Mouse (Mus musculus) neutrophil, adult 65 days (primary cell): ENCODE data around the gene Olfr1157. TPM values are rescaled to one million over a fixed set of nuclear protein-coding genes. Genes with fewer than 3 reads are reported as not detected.

Experiments
- total RNA-seq: library from RNA; stranded (reverse); gene quantifications from 2 replicates; pipeline ENCODE4 v1.2.4, GENCODE M21; 2023

Gene Olfr1157
- not detected in 2 replicates for total RNA-seq

DNA sequence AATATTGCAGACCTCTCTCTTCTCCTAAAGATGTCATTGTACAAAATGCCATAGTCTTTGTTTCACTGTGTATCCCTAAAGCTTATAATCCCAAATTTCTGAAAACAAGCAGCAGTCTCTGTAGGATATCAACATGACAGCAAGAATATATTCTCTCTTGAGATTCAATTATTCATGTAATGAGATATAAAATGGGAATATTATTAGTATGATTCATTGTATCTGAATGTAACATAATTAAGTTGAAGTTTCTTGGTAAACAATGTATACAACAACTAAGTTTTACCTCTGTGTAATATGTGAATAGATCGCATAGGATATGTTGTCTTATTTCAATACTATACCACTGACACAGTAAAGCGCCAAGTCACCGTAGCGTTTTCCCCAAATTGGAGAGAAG, at the start of gene Olfr1157:
Olfr1157 (minus strand) TSS at position 101 of the 400 bp plus-strand sequence.

DNA sequence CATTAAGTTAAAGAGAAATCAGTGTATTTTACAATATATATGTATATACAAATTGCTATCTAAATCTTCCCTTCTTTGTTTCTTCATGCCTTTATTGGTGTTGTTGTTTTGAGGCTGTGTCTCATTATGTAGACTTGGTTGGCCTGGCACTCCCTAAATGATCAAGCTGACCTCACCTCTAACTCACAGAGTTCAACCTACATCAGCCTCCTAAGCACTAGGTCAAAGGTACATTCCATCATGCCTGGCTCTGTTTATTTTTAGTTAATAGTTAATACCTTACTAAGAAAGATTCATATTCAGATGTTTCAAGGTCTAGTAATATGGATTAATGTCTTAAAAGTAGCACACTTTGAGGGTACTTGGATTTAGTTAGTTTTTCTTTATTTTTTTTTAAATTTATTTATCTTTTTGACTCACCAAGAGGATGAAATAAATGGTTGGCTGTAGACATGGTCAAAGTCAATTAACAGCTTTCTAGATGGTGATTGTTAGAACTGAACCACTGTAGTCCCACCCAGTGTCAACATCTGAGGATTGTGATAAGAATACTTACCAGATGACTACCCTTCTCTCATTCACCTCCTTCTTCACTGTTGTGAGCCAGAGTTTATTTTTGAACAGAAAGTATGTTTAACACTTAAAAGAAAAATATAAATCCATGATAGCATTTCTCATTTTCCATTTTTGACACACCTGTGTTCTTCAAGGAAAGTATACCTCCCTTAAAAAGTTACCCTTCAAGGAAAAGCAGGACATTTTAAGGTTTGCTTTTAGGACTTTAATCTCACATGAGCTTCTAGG, 39.6 kb upstream of the Olfr1157 start, which contains the start of gene Olfr1160:
Olfr1160 (minus strand) TSS at position 754 of the 804 bp plus-strand sequence.

DNA sequence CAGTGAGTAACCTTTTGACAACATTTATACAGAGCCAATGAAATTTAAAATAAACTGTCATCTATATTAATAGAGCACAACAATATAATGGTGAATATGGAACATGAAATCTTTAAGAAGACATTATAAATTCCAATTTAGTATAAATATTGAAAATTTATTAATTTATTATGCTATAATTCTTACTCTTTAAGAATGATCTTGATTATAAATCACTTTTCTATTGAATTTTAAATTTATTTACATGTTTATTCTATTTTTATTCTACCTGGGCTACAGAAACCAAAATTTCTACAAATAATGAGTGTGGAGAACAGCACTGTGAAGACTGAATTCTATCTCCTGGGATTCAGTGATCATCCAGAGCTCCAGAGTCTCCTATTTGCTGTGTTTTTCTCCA, 21.7 kb upstream of the Olfr1157 start, which contains the start of gene Olfr1158:
Olfr1158 (plus strand) TSS at position 301 of the 400 bp plus-strand sequence.

DNA sequence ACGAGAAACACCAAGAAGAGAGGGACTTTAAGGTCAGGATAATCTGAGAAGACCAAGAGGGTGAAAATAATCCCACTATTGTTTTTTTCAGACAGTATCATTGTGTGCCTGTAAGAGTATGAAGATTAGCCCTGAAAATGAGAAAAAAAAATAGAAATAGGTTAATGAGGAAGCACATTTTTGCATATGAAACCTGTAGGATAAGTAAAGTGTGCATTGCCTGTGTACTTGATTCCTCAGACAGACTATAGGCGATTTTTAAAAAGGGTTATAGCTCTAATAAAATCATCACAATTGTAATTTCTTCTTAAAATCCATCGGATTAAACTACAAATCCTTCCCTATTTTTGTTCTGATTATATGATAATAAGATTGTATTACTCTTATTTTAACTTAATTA, 6.5 kb upstream of the Olfr1157 start, which contains the start of gene Olfr74:
Olfr74 (minus strand) TSS at position 101 of the 400 bp plus-strand sequence.

DNA sequence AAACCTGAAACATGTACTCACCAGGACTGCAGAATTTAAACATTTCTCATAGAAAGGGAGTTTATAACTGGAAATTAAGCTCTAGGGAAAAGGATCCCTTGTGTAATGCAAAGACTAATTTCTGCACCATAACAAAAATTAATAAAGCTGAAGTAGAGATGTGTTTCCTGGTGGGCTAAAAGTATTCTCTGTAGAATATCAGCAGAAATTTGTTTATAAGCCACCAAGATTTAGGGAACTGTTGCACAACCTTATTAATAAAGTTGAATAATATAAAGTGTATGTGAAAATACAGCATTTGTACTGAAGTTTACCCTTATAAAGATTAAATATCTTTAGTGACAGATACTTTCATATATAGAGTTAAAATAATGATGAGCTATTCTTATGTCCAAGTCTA, 15.1 kb downstream of the Olfr1157 start, which contains the start of gene Olfr1156:
Olfr1156 (minus strand) TSS at position 101 of the 400 bp plus-strand sequence.

DNA sequence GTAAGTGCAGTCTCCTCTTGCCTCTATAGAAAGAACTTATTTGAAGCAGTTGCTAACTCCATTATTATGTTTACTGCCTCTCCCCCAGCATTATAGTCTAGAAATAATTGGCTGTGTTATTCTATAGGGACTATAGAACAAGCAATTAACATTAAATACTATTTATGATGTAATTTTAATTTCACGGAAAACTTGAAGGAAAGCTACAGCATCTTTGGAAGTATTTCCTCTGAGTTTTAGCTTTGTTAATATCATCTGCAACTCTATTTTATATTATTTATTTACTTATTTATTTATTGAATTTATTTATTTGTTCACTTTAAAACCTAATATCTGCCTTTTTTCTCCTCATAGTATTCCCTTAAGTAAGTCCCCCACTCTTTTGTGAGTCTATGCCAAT, 23.1 kb downstream of the Olfr1157 start, which contains the start of gene Olfr1155:
Olfr1155 (minus strand) TSS at position 101 of the 400 bp plus-strand sequence.

Other genes starting within 250 kb of the Olfr1157 start
- not detected in 2 replicates for gene Olfr1138, start 228.3 kb downstream of the Olfr1157 start, total RNA-seq
- not detected in 2 replicates for gene Olfr1140, start 224.5 kb downstream of the Olfr1157 start, total RNA-seq
- not detected in 2 replicates for gene Olfr1141, start 214.3 kb downstream of the Olfr1157 start, total RNA-seq
- not detected in 2 replicates for gene Olfr152, start 188.8 kb downstream of the Olfr1157 start, total RNA-seq
- not detected in 2 replicates for gene Olfr1143, start 167.7 kb downstream of the Olfr1157 start, total RNA-seq
- not detected in 2 replicates for gene Olfr1145, start 158.5 kb downstream of the Olfr1157 start, total RNA-seq
- gene Olfr1148, start 137.8 kb downstream of the Olfr1157 start, total RNA-seq, result not detected in 2 replicates
- gene Olfr1150-ps1, start 124.3 kb downstream of the Olfr1157 start, total RNA-seq, result not detected in 2 replicates
- not detected in 2 replicates for gene Olfr1151, start 112.4 kb downstream of the Olfr1157 start, total RNA-seq
- not detected in 2 replicates for gene Olfr1152, start 101.8 kb downstream of the Olfr1157 start, total RNA-seq
- not detected in 2 replicates for gene Olfr1153, start 73.3 kb downstream of the Olfr1157 start, total RNA-seq
- not detected in 2 replicates for gene Olfr1154, start 63.1 kb downstream of the Olfr1157 start, total RNA-seq
- not detected in 2 replicates for gene Olfr1155, start 23.2 kb downstream of the Olfr1157 start, total RNA-seq
- gene Olfr1156, start 15.2 kb downstream of the Olfr1157 start, total RNA-seq, result not detected in 2 replicates
- not detected in 2 replicates for gene Olfr74, start 6.4 kb upstream of the Olfr1157 start, total RNA-seq
- not detected in 2 replicates for gene Olfr1158, start 21.8 kb upstream of the Olfr1157 start, total RNA-seq
- not detected in 2 replicates for gene Olfr1160, start 40.0 kb upstream of the Olfr1157 start, total RNA-seq
- gene Olfr1161, start 54.5 kb upstream of the Olfr1157 start, total RNA-seq, result not detected in 2 replicates
- not detected in 2 replicates for gene Olfr73, start 69.4 kb upstream of the Olfr1157 start, total RNA-seq
- not detected in 2 replicates for gene Olfr1162, start 82.8 kb upstream of the Olfr1157 start, total RNA-seq
- gene Olfr1163, start 103.5 kb upstream of the Olfr1157 start, total RNA-seq, result not detected in 2 replicates
- gene Olfr1164, start 125.7 kb upstream of the Olfr1157 start, total RNA-seq, result not detected in 2 replicates
- gene Olfr1166, start 160.0 kb upstream of the Olfr1157 start, total RNA-seq, result not detected in 2 replicates
- gene Olfr1167, start 186.9 kb upstream of the Olfr1157 start, total RNA-seq, result not detected in 2 replicates
- not detected in 2 replicates for gene Olfr1168, start 213.6 kb upstream of the Olfr1157 start, total RNA-seq